8 mouse cellular contexts compared by ENCODE assay signal in genomic region chr5:118459391-118459792, GRCm38 (mm10).
DNase-seq lines count a peak whose midpoint lies in the region; ATAC-seq lines count a peak whose summit lies in the region.

No protein-coding gene starts in this region.

- H3K9me3 ChIP-seq in heart, embryonic 15.5 days (replicated peaks), result no peaks in the 10 kb centered on the region
- no peaks in the 10 kb centered on the region for H3K9me3 ChIP-seq in liver, embryonic 12.5 days (replicated peaks)

- intact Hi-C loops in gastrocnemius, postnatal 14 days (cut with DNase I; ENCODE audit: low total_unique reads), result no loop called here

- H3K4me1 ChIP-seq in heart, embryonic 15.5 days (replicated peaks), result peaks cover 16% of the 10 kb centered on the region
- H3K4me1 ChIP-seq in liver, embryonic 12.5 days, result peaks cover 26% of the 10 kb centered on the region

- peak overlapping the region; percentile 36 for H3K4me3 ChIP-seq in heart, embryonic 15.5 days
- H3K4me3 ChIP-seq in liver, embryonic 12.5 days, result peak overlapping the region; percentile 38

- H3K4me2 ChIP-seq in heart, embryonic 15.5 days, result peak overlapping the region; percentile 71
- peak overlapping the region; percentile 67 for H3K4me2 ChIP-seq in liver, embryonic 12.5 days

- peak; percentile 28; the same call in 1 of the 2 replicates for ATAC-seq in heart, embryonic 15.5 days (replicated peaks; ENCODE audit: insufficient number of reproducible peaks, insufficient read depth, low FRiP score, low read depth)
- 0 out of 2 replicates have a peak, but pooled peaks have one; percentile 35 for ATAC-seq in liver, embryonic 12.5 days

- H3K9ac ChIP-seq in heart, embryonic 15.5 days, result peak overlapping the region; percentile 36; the same call in 1 of the 2 replicates
- H3K9ac ChIP-seq in liver, embryonic 12.5 days, result peak overlapping the region; percentile 63

- H3K27ac ChIP-seq in heart, embryonic 15.5 days, result peak overlapping the region; percentile 69
- no peak overlapping the region for H3K27ac ChIP-seq in liver, embryonic 12.5 days

- WGBS in heart, embryonic 15.5 days, result 4% methylated on average over 12 of the region's 12 CpGs
- 11% methylated on average over 12 of the region's 12 CpGs for WGBS in liver, embryonic 12.5 days (ENCODE audit: insufficient replicate concordance)

- H3K36me3 ChIP-seq in heart, embryonic 15.5 days, result no peaks in the 10 kb centered on the region
- H3K36me3 ChIP-seq in liver, embryonic 12.5 days, result no peaks in the 10 kb centered on the region

- peaks cover 21% of the 10 kb centered on the region; the same call in 1 of the 2 replicates for H3K27me3 ChIP-seq in heart, embryonic 15.5 days
- peaks cover 61% of the 10 kb centered on the region for H3K27me3 ChIP-seq in liver, embryonic 12.5 days (replicated peaks)

- peak; percentile 24 for DNase-seq in gastrocnemius, postnatal 10 days
- DNase-seq in gastrocnemius, postnatal 4 days (ENCODE audit: low spot score in 2 of 2), result no peak
- peak; percentile 83 for DNase-seq in embryo, embryonic 10.5 days (ENCODE audit: low spot score)
- DNase-seq in neural tube, embryonic 10.5 days (ENCODE audit: extremely low spot score, low spot score), result peak; percentile 74
- no peak for DNase-seq in layer of hippocampus, adult 9-11 months
- DNase-seq in gastrocnemius, postnatal 14 days, result no peak

Comparison
In these comparisons a context has a peak if more than half of its experiments do, and no peak if none do; other contexts are left out.
1. DNase-seq: peak in gastrocnemius, postnatal 10 days (single experiment), embryo, embryonic 10.5 days (single experiment) and neural tube, embryonic 10.5 days (single experiment); none in gastrocnemius, postnatal 4 days (0 of 2), layer of hippocampus, adult 9-11 months (single experiment) and gastrocnemius, postnatal 14 days (single experiment).